Mouse (Mus musculus) hindbrain, embryonic 10.5 days (tissue): Measurements from ENCODE around the gene Riok1. TPM values are rescaled to one million over a fixed set of nuclear protein-coding genes. Genes with fewer than 3 reads are reported as not detected.

ENCODE experiments used
- DNase-seq: peaks from one replicate; pipeline ENCODE4 v3.0.0-alpha.2; 2017; ENCODE audit warnings: low spot score
- H3K27ac ChIP-seq: fragments of 300-500 bp; sonication (generic); 2 replicates; pipeline ENCODE4 v1.5.1; 2016; ENCODE audit warnings: mild to moderate bottlenecking, moderate library complexity
- H3K27me3 ChIP-seq: fragments of 300-500 bp; sonication (generic); 2 replicates; pipeline ENCODE4 v1.6.1; 2016; ENCODE audit warnings: mild to moderate bottlenecking; ENCODE audit not compliant: poor library complexity, insufficient read depth, severe bottlenecking
- H3K36me3 ChIP-seq: fragments of 300-500 bp; sonication (generic); 2 replicates; pipeline ENCODE4 v1.6.1; 2016; ENCODE audit warnings: mild to moderate bottlenecking, moderate library complexity
- H3K4me1 ChIP-seq: fragments of 300-500 bp; sonication (generic); replicated peaks from 2 replicates; pipeline ENCODE4 v1.6.1; 2016; ENCODE audit warnings: mild to moderate bottlenecking
- H3K4me3 ChIP-seq: fragments of 300-500 bp; sonication (generic); 2 replicates; pipeline ENCODE4 v1.5.1; 2016; ENCODE audit warnings: mild to moderate bottlenecking, moderate library complexity
- H3K9me3 ChIP-seq: fragments of 300-500 bp; sonication (generic); 2 replicates; pipeline ENCODE4 v1.6.1; 2016; ENCODE audit warnings: mild to moderate bottlenecking, moderate library complexity
- WGBS: fragments of 180-500 bp; shearing (Covaris S2); methylation state at CpG from one replicate; pipeline ENCODE4 v1.1.7; 2016; 5-methylcytosine and 5-hydroxymethylcytosine counted together
- polyA plus RNA-seq: library from polyadenylated mRNA; unstranded; fragments of >200 nt; fragmentation: Nextera tagmentation; extraction: Ambion mirVana; gene quantifications from 2 replicates; pipeline ENCODE4 v1.2.1, GENCODE M21; 2016

The Riok1 gene
- polyA plus RNA-seq, 1 experiment from 2014 or later, result 46.7 TPM

- DNase-seq, result no peak
- H3K27ac ChIP-seq, result no peak overlapping the region
- no peaks in the 10 kb centered on the region for H3K36me3 ChIP-seq
- no peaks in the 10 kb centered on the region for H3K9me3 ChIP-seq
- H3K4me3 ChIP-seq, result no peak overlapping the region
- H3K27me3 ChIP-seq, result no peaks in the 10 kb centered on the region
- WGBS, result 70% methylated on average over 5 of the region's 5 CpGs
- peaks cover 12% of the 10 kb centered on the region; the same call in 1 of the 2 replicates for H3K4me1 ChIP-seq
These were observed 37.6 kb downstream of the Riok1 start for GRCm38 (mm10) chr13:38074404-38074803.

DNA sequence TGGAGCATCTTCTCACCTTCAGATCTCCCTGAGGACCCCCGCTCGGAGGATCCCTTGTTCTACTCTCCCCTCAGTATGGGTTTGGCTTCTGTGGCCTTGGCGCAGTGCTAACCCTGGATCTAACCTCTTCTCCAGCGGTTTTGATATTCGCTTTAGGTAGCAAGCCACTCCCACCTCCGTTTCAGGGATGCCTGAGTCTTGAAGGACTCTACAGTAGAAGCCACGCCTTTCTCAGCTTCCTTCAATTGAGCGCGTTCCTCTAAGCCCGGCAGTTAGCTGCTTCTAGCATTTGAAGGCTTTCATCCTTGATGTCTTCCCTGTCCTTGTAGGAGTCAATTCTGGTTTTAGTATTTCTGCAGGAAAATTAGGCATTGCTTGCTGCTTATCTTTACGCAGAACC lies 40.3 kb downstream of the Riok1 start:
- Histone ChIP-seq H3K9me3 (no peaks in the 10 kb centered on the region), H3K27me3 (no peaks in the 10 kb centered on the region), H3K36me3 (no peaks in the 10 kb centered on the region), H3K4me1 (peaks cover 15% of the 10 kb centered on the region; the same call in 1 of the 2 replicates), H3K4me3 (no peak overlapping the region), H3K27ac (no peak overlapping the region)
- no peak for DNase-seq
- WGBS, result 23% methylated on average over 11 of the region's 11 CpGs

GRCm38 (mm10) chr13:38078836-38079235 lies 42.0 kb downstream of the Riok1 start:
- no peak overlapping the region for H3K27ac ChIP-seq
- WGBS, result 63% methylated on average over 6 of the region's 6 CpGs
- peaks cover 17% of the 10 kb centered on the region; the same call in 1 of the 2 replicates for H3K4me1 ChIP-seq
- no peaks in the 10 kb centered on the region for H3K36me3 ChIP-seq
- H3K9me3 ChIP-seq, result no peaks in the 10 kb centered on the region
- DNase-seq, result no peak
- H3K4me3 ChIP-seq, result no peak overlapping the region
- no peaks in the 10 kb centered on the region for H3K27me3 ChIP-seq

- no peak for DNase-seq
- no peaks in the 10 kb centered on the region for H3K9me3 ChIP-seq
- WGBS, result 76% methylated on average over 5 of the region's 5 CpGs
These were observed 42.6 kb downstream of the Riok1 start for GRCm38 (mm10) chr13:38079366-38079765.

GRCm38 (mm10) chr13:38080014-38080413 lies 43.2 kb downstream of the Riok1 start:
- H3K27ac ChIP-seq, result no peak overlapping the region
- H3K4me1 ChIP-seq, result peaks cover 11% of the 10 kb centered on the region; the same call in 1 of the 2 replicates
- no peaks in the 10 kb centered on the region for H3K36me3 ChIP-seq
- WGBS, result 64% methylated on average over 9 of the region's 9 CpGs
- no peaks in the 10 kb centered on the region for H3K27me3 ChIP-seq
- H3K4me3 ChIP-seq, result no peak overlapping the region
- no peaks in the 10 kb centered on the region for H3K9me3 ChIP-seq
- DNase-seq, result no peak

More at GRCm38 (mm10) chr13:38079366-38079765, 42.6 kb downstream of the Riok1 start:
- no peaks in the 10 kb centered on the region for H3K27me3 ChIP-seq
- no peak overlapping the region for H3K27ac ChIP-seq
- H3K4me1 ChIP-seq, result peaks cover 14% of the 10 kb centered on the region; the same call in 1 of the 2 replicates
- H3K36me3 ChIP-seq, result no peaks in the 10 kb centered on the region
- no peak overlapping the region for H3K4me3 ChIP-seq

GRCm38 (mm10) chr13:38080725-38081124 lies 43.9 kb downstream of the Riok1 start:
- DNase-seq, result no peak
- Histone ChIP-seq H3K9me3 (no peaks in the 10 kb centered on the region), H3K4me1 (peaks cover 11% of the 10 kb centered on the region; the same call in 1 of the 2 replicates), H3K27me3 (no peaks in the 10 kb centered on the region), H3K27ac (no peak overlapping the region), H3K4me3 (no peak overlapping the region), H3K36me3 (no peaks in the 10 kb centered on the region)
- 86% methylated on average over 14 of the region's 14 CpGs for WGBS

DNA sequence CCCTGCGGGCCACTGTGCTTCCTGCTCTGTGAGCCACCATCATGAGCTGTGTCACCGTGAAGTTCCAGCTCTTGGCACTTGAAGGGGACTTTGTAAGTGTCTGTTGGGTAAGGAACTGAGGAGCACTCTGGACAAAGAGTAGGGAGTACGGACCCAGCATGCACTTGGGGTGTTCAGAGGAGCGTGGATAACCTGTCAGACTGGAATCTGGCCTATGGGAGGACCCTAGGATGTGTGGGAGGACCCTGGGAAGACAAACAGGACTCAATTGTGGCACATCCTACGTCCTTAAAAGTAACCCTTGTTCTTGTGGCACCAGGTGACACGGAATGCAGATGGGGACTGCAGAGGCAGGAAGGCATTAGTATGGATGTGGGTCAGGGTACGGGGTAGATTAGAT lies 44.4 kb downstream of the Riok1 start:
- Histone ChIP-seq H3K27me3 (no peaks in the 10 kb centered on the region), H3K27ac (no peak overlapping the region), H3K4me3 (no peak overlapping the region), H3K9me3 (no peaks in the 10 kb centered on the region), H3K4me1 (peaks cover 11% of the 10 kb centered on the region; the same call in 1 of the 2 replicates), H3K36me3 (no peaks in the 10 kb centered on the region)
- DNase-seq, result no peak
- 80% methylated on average over 7 of the region's 7 CpGs for WGBS

GRCm38 (mm10) chr13:38086711-38087110 lies 49.9 kb downstream of the Riok1 start:
- H3K36me3 ChIP-seq, result no peaks in the 10 kb centered on the region
- no peak overlapping the region for H3K4me3 ChIP-seq
- H3K27me3 ChIP-seq, result no peaks in the 10 kb centered on the region
- H3K9me3 ChIP-seq, result no peaks in the 10 kb centered on the region
- H3K4me1 ChIP-seq, result 0 out of 2 replicates have a peak, but pooled peaks cover 2% of the 10 kb centered on the region
- DNase-seq, result no peak
- 65% methylated on average over 3 of the region's 3 CpGs for WGBS
- no peak overlapping the region for H3K27ac ChIP-seq

DNA sequence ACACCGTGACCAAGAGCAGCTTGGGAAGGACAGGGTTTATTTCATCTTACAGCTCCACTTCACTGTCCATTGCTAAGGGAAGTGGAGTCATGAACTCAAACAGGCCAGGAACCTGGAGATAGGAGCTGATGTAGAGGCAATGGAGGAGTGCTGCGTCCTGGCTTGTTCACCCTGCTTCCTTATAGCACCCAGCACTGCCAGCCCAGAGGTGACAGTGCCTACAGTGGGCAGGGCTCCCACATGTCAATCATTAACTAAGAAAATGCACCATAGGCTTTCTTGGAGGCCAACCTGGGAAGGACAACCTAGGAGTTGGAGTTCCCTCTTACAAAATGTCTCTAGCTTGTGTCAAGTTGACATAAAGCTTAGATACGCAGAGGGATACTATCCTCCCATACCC lies 51.2 kb downstream of the Riok1 start:
- WGBS, result 85% methylated on average over 3 of the region's 3 CpGs
- no peaks in the 10 kb centered on the region for H3K27me3 ChIP-seq
- H3K27ac ChIP-seq, result no peak overlapping the region
- H3K4me1 ChIP-seq, result 0 out of 2 replicates have a peak, but pooled peaks cover 2% of the 10 kb centered on the region
- no peaks in the 10 kb centered on the region for H3K36me3 ChIP-seq
- no peak overlapping the region for H3K4me3 ChIP-seq
- no peaks in the 10 kb centered on the region for H3K9me3 ChIP-seq
- DNase-seq, result no peak

GRCm38 (mm10) chr13:38089449-38089848 lies 52.7 kb downstream of the Riok1 start:
- Histone ChIP-seq H3K27ac (no peak overlapping the region), H3K27me3 (no peaks in the 10 kb centered on the region), H3K4me3 (no peak overlapping the region), H3K36me3 (no peaks in the 10 kb centered on the region), H3K4me1 (no peaks in the 10 kb centered on the region), H3K9me3 (no peaks in the 10 kb centered on the region)
- 94% methylated on average over 6 of the region's 6 CpGs for WGBS
- no peak for DNase-seq

DNA sequence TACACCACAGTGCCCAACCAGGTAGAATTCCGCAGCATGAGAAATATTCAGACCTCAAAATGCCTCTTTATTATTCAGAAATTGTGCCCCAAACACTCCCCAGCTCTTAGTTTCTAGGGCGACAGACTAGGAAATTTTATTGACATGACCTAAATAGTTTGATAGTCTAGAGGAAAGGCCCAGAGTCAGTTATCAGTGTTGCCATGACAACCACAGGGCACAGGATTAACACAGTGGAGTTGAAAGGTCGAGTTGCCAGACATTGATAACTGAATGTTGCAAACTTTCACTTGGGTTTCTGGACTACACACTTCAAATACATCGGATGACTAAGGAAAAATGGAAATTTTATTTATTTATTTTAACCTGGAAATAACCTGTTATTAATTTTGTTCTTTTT lies 53.1 kb downstream of the Riok1 start:
- Histone ChIP-seq H3K4me1 (no peaks in the 10 kb centered on the region), H3K27me3 (no peaks in the 10 kb centered on the region), H3K9me3 (no peaks in the 10 kb centered on the region), H3K36me3 (no peaks in the 10 kb centered on the region), H3K27ac (no peak overlapping the region), H3K4me3 (no peak overlapping the region)
- no peak for DNase-seq
- WGBS, result 66% methylated on average over 4 of the region's 4 CpGs

GRCm38 (mm10) chr13:38096207-38096606 lies 59.4 kb downstream of the Riok1 start:
- no peak for DNase-seq
- Histone ChIP-seq H3K4me1 (no peaks in the 10 kb centered on the region), H3K27me3 (no peaks in the 10 kb centered on the region), H3K4me3 (no peak overlapping the region), H3K36me3 (no peaks in the 10 kb centered on the region), H3K9me3 (no peaks in the 10 kb centered on the region), H3K27ac (no peak overlapping the region)
- 79% methylated on average over 4 of the region's 4 CpGs for WGBS

DNA sequence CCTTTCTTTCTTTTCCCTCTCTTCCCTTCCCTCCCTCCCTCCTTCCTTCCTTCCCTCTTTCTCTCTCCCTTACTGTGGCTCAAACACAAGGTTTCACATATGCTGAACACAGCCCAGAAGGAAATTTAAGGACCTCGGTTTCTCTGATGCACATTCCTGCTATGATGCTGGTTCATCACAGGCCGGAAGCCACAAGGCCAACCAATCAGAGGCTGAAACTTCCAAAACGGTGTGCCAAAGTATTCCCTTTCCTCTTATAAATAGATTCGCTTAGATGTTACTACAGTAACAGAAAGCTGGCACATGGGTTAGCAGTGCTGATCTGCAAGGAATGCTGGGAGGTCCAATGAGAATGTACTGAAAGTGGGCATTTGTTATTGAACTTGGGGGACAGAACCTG lies 66.6 kb downstream of the Riok1 start:
- Histone ChIP-seq H3K4me3 (no peak overlapping the region), H3K4me1 (no peaks in the 10 kb centered on the region), H3K27ac (no peak overlapping the region), H3K27me3 (no peaks in the 10 kb centered on the region), H3K36me3 (no peaks in the 10 kb centered on the region), H3K9me3 (no peaks in the 10 kb centered on the region)
- no peak for DNase-seq
- WGBS, result 80% methylated on average over 4 of the region's 4 CpGs

DNA sequence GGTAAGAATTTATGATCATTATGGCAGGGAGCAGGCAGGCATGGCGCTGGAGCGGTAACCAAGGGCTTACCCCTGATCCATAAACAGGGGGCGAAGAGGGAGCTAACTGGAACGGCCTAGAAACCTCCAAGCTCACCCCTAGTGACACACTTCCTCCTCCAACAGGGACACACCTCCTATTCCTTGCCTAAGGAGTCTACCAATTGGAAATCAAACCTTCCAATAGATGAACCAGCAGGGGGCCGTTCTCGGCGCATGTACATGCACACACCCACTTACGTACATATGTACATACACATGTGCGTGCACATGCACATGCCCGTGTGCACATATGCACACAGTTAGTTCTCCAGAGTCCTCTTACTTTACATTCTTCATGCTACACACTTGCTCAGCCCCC lies 67.7 kb downstream of the Riok1 start:
- H3K36me3 ChIP-seq, result no peaks in the 10 kb centered on the region
- H3K4me1 ChIP-seq, result no peaks in the 10 kb centered on the region
- H3K9me3 ChIP-seq, result 0 out of 2 replicates have a peak, but pooled peaks cover 3% of the 10 kb centered on the region
- no peak overlapping the region for H3K27ac ChIP-seq
- no peaks in the 10 kb centered on the region for H3K27me3 ChIP-seq
- DNase-seq, result no peak
- H3K4me3 ChIP-seq, result no peak overlapping the region
- 90% methylated on average over 10 of the region's 10 CpGs for WGBS
